ENCODE assay signal across 18 mouse cellular contexts in the genomic region with DNA sequence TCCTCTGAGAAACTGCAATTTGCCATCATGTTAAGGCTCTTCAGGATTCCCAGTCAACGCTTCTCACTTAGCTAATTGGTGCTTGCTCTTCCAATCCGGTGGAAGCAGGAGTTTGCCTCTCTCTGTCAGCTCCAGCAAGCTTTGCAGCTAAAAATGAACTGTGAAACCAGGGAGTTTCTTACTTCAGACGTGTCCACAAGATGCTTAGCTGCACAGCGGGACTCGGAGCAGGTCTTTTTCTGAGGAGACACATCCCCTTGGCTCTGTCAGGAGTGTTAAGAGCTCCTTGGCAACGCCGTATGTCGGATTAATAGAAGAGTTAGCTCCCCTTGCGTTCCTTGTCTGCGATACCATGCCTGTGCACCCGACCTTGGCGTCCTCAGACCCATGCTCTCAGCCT. TPM values are rescaled to one million over a fixed set of nuclear protein-coding genes. Genes with fewer than 3 reads are reported as not detected.
DNase-seq lines count a peak whose midpoint lies in the region; ATAC-seq lines count a peak whose summit lies in the region.
"Had no signal": no experiment of that assay in that cellular context is flagged by ENCODE, and none has a peak within 500 bp of the region (broad histone marks: within the 10 kb centered on the region; RNA-seq: fewer than 3 reads in every experiment).

No protein-coding gene starts in this region.

- H3K4me1 ChIP-seq in hindbrain, embryonic 10.5 days (replicated peaks): peaks cover 83% of the 10 kb centered on the region
- peaks cover 2% of the 10 kb centered on the region; the same call in 1 of the 2 replicates for H3K4me1 ChIP-seq in hindbrain, embryonic 11.5 days (replicated peaks; ENCODE audit: control insufficient read depth, insufficient read depth, low read length)
- peaks cover 34% of the 10 kb centered on the region for H3K4me1 ChIP-seq in forebrain, embryonic 16.5 days (replicated peaks; ENCODE audit: control insufficient read depth, insufficient read depth, low read length)
- H3K4me1 ChIP-seq in midbrain, embryonic 13.5 days (replicated peaks): peaks cover 72% of the 10 kb centered on the region
- H3K4me1 ChIP-seq: liver, embryonic 13.5 days had no signal

- H3K27ac ChIP-seq in hindbrain, embryonic 10.5 days: peak overlapping the region; percentile 64
- no peak overlapping the region for H3K27ac ChIP-seq in hindbrain, embryonic 11.5 days (ENCODE audit: low read depth, low read length)
- H3K27ac ChIP-seq in forebrain, embryonic 16.5 days (ENCODE audit: low read length): peak overlapping the region; percentile 16; the same call in 1 of the 2 replicates
- H3K27ac ChIP-seq in midbrain, embryonic 13.5 days: peak overlapping the region; percentile 2; the same call in 1 of the 2 replicates
- H3K27ac ChIP-seq: embryonic facial prominence, embryonic 13.5 days; gastrocnemius, adult 2 months; liver, embryonic 13.5 days had no signal

- no peak overlapping the region for H3K4me3 ChIP-seq in hindbrain, embryonic 10.5 days
- H3K4me3 ChIP-seq in hindbrain, embryonic 11.5 days (ENCODE audit: low read depth, low read length): no peak overlapping the region
- no peak overlapping the region for H3K4me3 ChIP-seq in forebrain, embryonic 16.5 days (replicated peaks; ENCODE audit: low read length)
- no peak overlapping the region for H3K4me3 ChIP-seq in midbrain, embryonic 13.5 days (replicated peaks)
- H3K4me3 ChIP-seq: embryonic facial prominence, embryonic 13.5 days; gastrocnemius, adult 2 months; liver, embryonic 13.5 days had no signal

- H3K9ac ChIP-seq in hindbrain, embryonic 11.5 days (ENCODE audit: low read depth, low read length): no peak overlapping the region
- H3K9ac ChIP-seq in forebrain, embryonic 16.5 days (replicated peaks; ENCODE audit: low read depth, low read length): no peak overlapping the region
- H3K9ac ChIP-seq in midbrain, embryonic 13.5 days (replicated peaks): no peak overlapping the region
- H3K9ac ChIP-seq: embryonic facial prominence, embryonic 13.5 days; liver, embryonic 13.5 days had no signal

- no peak for DNase-seq in hindbrain, embryonic 10.5 days (ENCODE audit: low spot score)
- no peak for DNase-seq in hindbrain, embryonic 11.5 days (ENCODE audit: low spot score)
- DNase-seq in brain, adult 2 months (ENCODE audit: low read depth, low spot score): peak; percentile 78
- DNase-seq in spleen, postnatal 14 days (ENCODE audit: low spot score in 2 of 2): no peak
- DNase-seq in testis, postnatal 10 days (ENCODE audit: low spot score): no peak
- DNase-seq: adrenal gland, postnatal 10 days; gastrocnemius, adult 2 months; kidney, postnatal 4 days; liver, embryonic 13.5 days; lung, postnatal 14 days had no signal

- H3K27me3 ChIP-seq in hindbrain, embryonic 10.5 days (ENCODE audit: insufficient read depth, poor library complexity, severe bottlenecking): no peaks in the 10 kb centered on the region
- no peaks in the 10 kb centered on the region for H3K27me3 ChIP-seq in hindbrain, embryonic 11.5 days (ENCODE audit: control insufficient read depth, insufficient read depth, low read length)
- H3K27me3 ChIP-seq in forebrain, embryonic 16.5 days (replicated peaks; ENCODE audit: control insufficient read depth, insufficient read depth, low read length): no peaks in the 10 kb centered on the region
- no peaks in the 10 kb centered on the region for H3K27me3 ChIP-seq in midbrain, embryonic 13.5 days
- H3K27me3 ChIP-seq: embryonic facial prominence, embryonic 13.5 days; liver, embryonic 13.5 days; Patski had no signal

- H3K9me3 ChIP-seq in hindbrain, embryonic 10.5 days: no peaks in the 10 kb centered on the region
- H3K9me3 ChIP-seq in hindbrain, embryonic 11.5 days (ENCODE audit: control insufficient read depth, low read length): no peaks in the 10 kb centered on the region
- no peaks in the 10 kb centered on the region for H3K9me3 ChIP-seq in forebrain, embryonic 16.5 days (ENCODE audit: control insufficient read depth, low read length)
- no peaks in the 10 kb centered on the region for H3K9me3 ChIP-seq in midbrain, embryonic 13.5 days
- H3K9me3 ChIP-seq: embryonic facial prominence, embryonic 13.5 days; liver, embryonic 13.5 days had no signal

- 52% methylated on average over 12 of the region's 12 CpGs for WGBS in hindbrain, embryonic 10.5 days
- 45% methylated on average over 12 of the region's 12 CpGs for WGBS in hindbrain, embryonic 11.5 days
- WGBS in forebrain, embryonic 16.5 days: 40% methylated on average over 12 of the region's 12 CpGs
- WGBS in midbrain, embryonic 13.5 days: 25% methylated on average over 12 of the region's 12 CpGs

- peaks cover 4% of the 10 kb centered on the region; the same call in 1 of the 2 replicates for H3K36me3 ChIP-seq in hindbrain, embryonic 10.5 days
- no peaks in the 10 kb centered on the region for H3K36me3 ChIP-seq in hindbrain, embryonic 11.5 days (ENCODE audit: control insufficient read depth, insufficient read depth, low read length)
- H3K36me3 ChIP-seq in forebrain, embryonic 16.5 days (ENCODE audit: control insufficient read depth, insufficient read depth): no peaks in the 10 kb centered on the region
- no peaks in the 10 kb centered on the region for H3K36me3 ChIP-seq in midbrain, embryonic 13.5 days
- H3K36me3 ChIP-seq: embryonic facial prominence, embryonic 13.5 days; liver, embryonic 13.5 days had no signal

- no peak for ATAC-seq in hindbrain, embryonic 11.5 days (ENCODE audit: low FRiP score)
- ATAC-seq in forebrain, embryonic 16.5 days: peak; percentile 58
- peak; percentile 26; the same call in 1 of the 2 replicates for ATAC-seq in midbrain, embryonic 13.5 days
- no peak for ATAC-seq in erythroid progenitor cell, adult 5-6 weeks (replicated peaks; ENCODE audit: low FRiP score, poor library complexity, severe bottlenecking)
- ATAC-seq: CD4-positive, CD25-positive, alpha-beta regulatory T cell, adult 4 months; intestine, embryonic 16.5 days; Patski had no signal

- no peak overlapping the region for H3K4me2 ChIP-seq in hindbrain, embryonic 11.5 days (replicated peaks; ENCODE audit: low read depth, low read length)
- peak overlapping the region; percentile 32 for H3K4me2 ChIP-seq in forebrain, embryonic 16.5 days (ENCODE audit: low read length)
- H3K4me2 ChIP-seq in midbrain, embryonic 13.5 days (replicated peaks): peak overlapping the region; percentile 12; the same call in 1 of the 2 replicates
- H3K4me2 ChIP-seq: embryonic facial prominence, embryonic 13.5 days; liver, embryonic 13.5 days had no signal

RNA-seq across cellular contexts. Expression of gene Sema5b, which starts 29.7 kb away (rescaled TPM):
- polyA plus RNA-seq in hindbrain, embryonic 10.5 days (2016; fragmentation: Nextera tagmentation; extraction: Ambion mirVana): 45.7 and 57.8 TPM in 2 replicates
- 27.3 and 30.1 TPM in 2 replicates for polyA plus RNA-seq in hindbrain, embryonic 11.5 days (2014; fragmentation: Nextera tagmentation; extraction: Ambion mirVana)
- polyA plus RNA-seq in forebrain, embryonic 16.5 days (2015; fragmentation: Nextera tagmentation; extraction: Ambion mirVana): 22.3 and 30.1 TPM in 2 replicates
- polyA plus RNA-seq in midbrain, embryonic 13.5 days (2015; fragmentation: Nextera tagmentation; extraction: Ambion mirVana): 36.9 and 43.6 TPM in 2 replicates
- total RNA-seq in erythroid progenitor cell, adult 5-6 weeks (2015; ENCODE audit: low replicate concordance): not detected in 2 replicates
- not detected in 2 replicates for total RNA-seq in erythroid progenitor cell, adult 5-6 weeks (2017; ENCODE audit: low replicate concordance)
- total RNA-seq: neutrophil, adult 5-6 weeks had no signal
- polyA plus RNA-seq: CD4-positive, CD25-positive, alpha-beta regulatory T cell, adult 4 months had no signal

Comparison
In these comparisons a context has a peak if more than half of its experiments do, and no peak if none do; other contexts are left out.
1. ATAC-seq: peak in forebrain, embryonic 16.5 days (single experiment) and midbrain, embryonic 13.5 days (single experiment); none in hindbrain, embryonic 11.5 days (single experiment) and erythroid progenitor cell, adult 5-6 weeks (single experiment).